8 mouse cellular contexts compared by ENCODE assay signal in the genomic region with DNA sequence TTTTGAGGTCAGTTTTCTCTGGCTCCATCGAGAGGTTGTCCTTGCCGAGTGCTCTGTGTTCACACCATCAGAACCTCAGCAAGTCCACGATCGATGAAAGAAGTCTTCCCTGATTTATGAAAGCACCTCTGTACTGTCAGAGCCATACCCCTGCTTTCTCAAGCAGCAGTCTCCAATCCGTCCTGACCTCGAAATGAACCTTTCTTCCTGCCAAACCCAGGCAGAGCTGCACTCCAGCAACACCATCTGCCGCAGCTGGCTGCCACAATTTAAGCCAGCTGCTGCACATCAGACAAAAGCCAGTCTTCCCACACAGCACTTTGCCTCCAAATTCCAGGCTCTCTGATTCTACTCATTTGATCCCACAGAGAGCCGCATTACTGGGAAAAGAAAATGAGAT. TPM values are rescaled to one million over a fixed set of nuclear protein-coding genes. Genes with fewer than 3 reads are reported as not detected.
DNase-seq lines count a peak whose midpoint lies in the region; ATAC-seq and TF ChIP-seq lines count a peak whose summit lies in the region.

No protein-coding gene starts in this region.

- no peaks in the 10 kb centered on the region for H3K9me3 ChIP-seq in embryonic facial prominence, embryonic 14.5 days (ENCODE audit: control insufficient read depth, low read length)

- DNase-seq in ovary, adult 18-20 months (ENCODE audit: low spot score), result peak; percentile 28
- DNase-seq in ovary, postnatal 10 days (ENCODE audit: low spot score), result no peak
- DNase-seq in embryonic facial prominence, embryonic 14.5 days (ENCODE audit: low spot score), result peak; percentile 94
- DNase-seq in heart, postnatal 10 days, result peak; percentile 78
- peak; percentile 9 for DNase-seq in lung, adult 2 months
- DNase-seq in retina, postnatal 1 day, result peak; percentile 76
- DNase-seq in layer of hippocampus, postnatal 36 days, result no peak
- DNase-seq in spleen, adult 18-20 months, result no peak

- no peaks in the 10 kb centered on the region for H3K36me3 ChIP-seq in embryonic facial prominence, embryonic 14.5 days (ENCODE audit: control insufficient read depth, insufficient read depth, low read length)

- no peak overlapping the region for H3K4me3 ChIP-seq in embryonic facial prominence, embryonic 14.5 days (ENCODE audit: low read depth, low read length)
- H3K4me3 ChIP-seq in lung, adult 2 months (replicated peaks; ENCODE audit: extremely low read depth, low read depth, low read length), result no peak overlapping the region

- 8% methylated on average over 8 of the region's 8 CpGs for WGBS in embryonic facial prominence, embryonic 14.5 days
- WGBS in lung, adult 2 months, result 17% methylated on average over 8 of the region's 8 CpGs

- no peak for TF ChIP-seq POLR2A in lung, adult 2 months (IDR thresholded peaks at IDR 0.05; ENCODE audit: borderline replicate concordance, extremely low read depth, low read depth, low read length)

- H3K4me1 ChIP-seq in embryonic facial prominence, embryonic 14.5 days (ENCODE audit: control insufficient read depth, insufficient read depth, low read length), result peaks cover 9% of the 10 kb centered on the region; the same call in 1 of the 2 replicates
- no peaks in the 10 kb centered on the region for H3K4me1 ChIP-seq in lung, adult 2 months (ENCODE audit: control insufficient read depth, insufficient read depth, low read length)

- H3K27ac ChIP-seq in embryonic facial prominence, embryonic 14.5 days (replicated peaks; ENCODE audit: low read depth, low read length), result no peak overlapping the region

- TF ChIP-seq CTCF in lung, adult 2 months (IDR thresholded peaks at IDR 0.05; ENCODE audit: insufficient read depth, low read length), result no peak

- H3K9ac ChIP-seq in embryonic facial prominence, embryonic 14.5 days (ENCODE audit: low read depth, low read length), result no peak overlapping the region

- intact Hi-C loops in heart, postnatal 10 days (cut with DNase I), result no loop called here

- peak; percentile 93 for ATAC-seq in embryonic facial prominence, embryonic 14.5 days (ENCODE audit: low read depth)

- H3K27me3 ChIP-seq in embryonic facial prominence, embryonic 14.5 days (replicated peaks; ENCODE audit: control insufficient read depth, insufficient read depth, low read length), result no peaks in the 10 kb centered on the region

- H3K4me2 ChIP-seq in embryonic facial prominence, embryonic 14.5 days (ENCODE audit: low read depth, low read length), result peak overlapping the region; percentile 29

RNA-seq across cellular contexts. Expression of a gene that starts 15.2 kb away (rescaled TPM):
- 4.0 and 5.3 TPM in 2 replicates for polyA plus RNA-seq in embryonic facial prominence, embryonic 14.5 days (2014; fragmentation: Nextera tagmentation; extraction: Ambion mirVana)
- 1 to 10 TPM; 3.2 to 5.2 TPM for total RNA-seq in heart, postnatal 10 days (2021)
- 0.61 and 1.4 TPM in 2 replicates for polyA plus RNA-seq in lung, adult 2 months (2012; rRNA removed)
- total RNA-seq in layer of hippocampus, postnatal 36 days (2021), result 10 to 100 TPM; 14.2 to 16.8 TPM

Comparison
In these comparisons a context has a peak if more than half of its experiments do, and no peak if none do; other contexts are left out.
1. DNase-seq: peak in ovary, adult 18-20 months (single experiment), embryonic facial prominence, embryonic 14.5 days (single experiment), heart, postnatal 10 days (2 of 2), lung, adult 2 months (single experiment) and retina, postnatal 1 day (single experiment); none in ovary, postnatal 10 days (single experiment), layer of hippocampus, postnatal 36 days (0 of 2) and spleen, adult 18-20 months (0 of 2).